Mouse (Mus musculus) gastrocnemius, adult 8-10 months (tissue): ENCODE measurements around the gene Tmem236. TPM values are rescaled to one million over a fixed set of nuclear protein-coding genes. Genes with fewer than 3 reads are reported as not detected.

Experiments
- DNase-seq, 2 experiments: peaks; one replicate each; pipeline ENCODE4 v3.0.0; 2022; ENCODE audit warnings: low spot score in 2 of 2
- microRNA-seq: library from miRNA; unstranded; fragments of <30 nt; microRNA quantifications from one replicate; pipeline ENCODE4 v1.2.0, GENCODE M21; 2022
- total RNA-seq, 4 experiments: library from RNA; stranded (reverse); gene quantifications; 2 replicates each; pipeline ENCODE4 v1.2.4; 2022

Tmem236 gene
- total RNA-seq, 4 experiments from 2014 or later: 0.07 to 0.31 (median 0.20) TPM

DNA sequence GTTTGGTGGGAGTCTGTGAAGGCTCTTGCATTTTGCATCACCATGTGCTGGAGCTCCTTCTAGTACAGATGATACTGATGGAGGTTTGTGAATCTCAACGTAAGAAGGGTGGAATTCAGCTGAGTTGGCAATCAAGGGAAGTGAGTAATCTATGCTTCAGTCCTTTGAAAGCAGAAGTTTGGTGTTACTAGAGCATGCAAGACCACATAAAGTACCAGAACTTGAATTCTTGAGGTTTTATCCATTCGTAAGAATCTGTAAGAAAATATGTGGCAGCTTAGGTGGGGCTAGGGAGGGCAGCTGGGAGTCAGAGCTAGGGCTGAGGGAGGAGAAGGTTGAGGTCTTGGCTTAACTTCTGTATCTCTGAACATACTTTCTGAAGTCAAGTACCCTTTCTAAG, 70.3 kb downstream of the Tmem236 start:
- DNase-seq: no peak

DNA sequence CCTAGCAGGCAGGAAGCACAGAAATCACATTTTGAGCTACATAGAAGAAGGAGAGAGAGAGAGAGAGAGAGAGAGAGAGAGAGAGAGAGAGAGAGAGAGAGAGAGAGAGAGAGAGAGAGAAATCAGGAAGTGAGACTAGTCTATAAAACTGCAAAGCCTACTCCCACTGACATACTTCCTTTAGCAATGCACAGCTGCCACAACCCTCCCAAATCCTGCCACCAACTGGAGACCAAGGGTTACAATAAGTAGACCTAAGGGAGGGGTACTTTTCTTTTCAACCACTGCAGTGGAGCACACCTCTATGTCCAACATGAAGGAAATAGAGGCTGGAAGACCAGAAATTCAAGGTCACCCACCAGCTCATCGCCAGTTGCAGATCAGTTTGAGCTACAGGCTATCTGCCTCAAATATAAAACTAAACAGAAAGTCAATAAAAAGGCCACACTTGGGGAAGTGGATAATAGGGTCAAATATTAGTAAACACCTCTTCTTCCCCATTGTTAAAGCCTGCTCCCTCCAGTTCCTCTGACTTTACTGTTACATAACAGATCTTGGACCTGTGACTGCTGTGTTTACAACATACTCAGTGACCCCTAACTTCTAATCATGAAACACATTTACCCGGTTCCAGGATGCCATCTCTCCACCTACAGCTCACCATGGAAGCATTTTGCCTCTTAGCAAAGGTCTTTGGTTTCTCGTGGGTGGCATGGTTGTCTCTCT, 75.7 kb downstream of the Tmem236 start:
- no peak for DNase-seq

DNA sequence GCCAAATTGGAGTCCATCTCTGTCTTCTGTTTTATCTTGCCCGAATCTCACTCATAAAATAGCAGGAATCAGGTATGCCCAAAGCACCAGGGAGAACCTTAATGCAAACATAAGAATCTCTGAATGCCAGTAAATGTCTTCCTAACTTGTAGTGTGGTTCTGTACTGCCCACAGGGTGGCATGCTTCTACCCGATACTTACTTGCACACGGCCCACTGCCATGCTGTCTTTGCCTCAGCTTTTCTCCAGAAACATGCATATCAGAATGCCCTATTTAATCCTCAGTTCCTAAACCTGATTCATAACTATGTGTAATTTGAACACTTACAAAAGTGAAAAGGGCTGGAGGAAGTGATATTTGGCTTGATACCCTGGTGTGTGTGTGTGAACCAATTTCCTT, 77.6 kb downstream of the Tmem236 start:
- no peak for DNase-seq

- DNase-seq: no peak
Measured at GRCm38 (mm10) chr2:14258345-14258850, 84.1 kb downstream of the Tmem236 start.

- no peak for DNase-seq
Measured at GRCm38 (mm10) chr2:14262090-14262489, 87.8 kb downstream of the Tmem236 start.

- DNase-seq: no peak
Measured at GRCm38 (mm10) chr2:14269160-14269559, 94.8 kb downstream of the Tmem236 start.

Small RNA genes within 50 kb of the gene (microRNA-seq; reads per million reads assigned to microRNA genes)
- 18.3 reads per million, percentile 16 among the genes with 10 or more reads in this experiment for gene Mir511

Other genes with a start within 250 kb of the Tmem236 start
- gene Hacd1, start 118.4 kb upstream of the Tmem236 start, total RNA-seq: 10 to 100 TPM; 53.0 to 75.7 (median 62.0) TPM
- gene Stam, start 100.4 kb upstream of the Tmem236 start, total RNA-seq: 10 to 100 TPM; 17.7 to 21.8 (median 19.9) TPM
- gene Mrc1, start 54.9 kb downstream of the Tmem236 start, total RNA-seq: 1 to 10 TPM; 2.8 to 7.1 (median 4.1) TPM
- gene Slc39a12, start 213.8 kb downstream of the Tmem236 start, total RNA-seq: under 1 TPM in 1 of 4 experiments, not detected in 3; 0.19 TPM